15 mouse cellular contexts compared by ENCODE assay signal in the genomic region with DNA sequence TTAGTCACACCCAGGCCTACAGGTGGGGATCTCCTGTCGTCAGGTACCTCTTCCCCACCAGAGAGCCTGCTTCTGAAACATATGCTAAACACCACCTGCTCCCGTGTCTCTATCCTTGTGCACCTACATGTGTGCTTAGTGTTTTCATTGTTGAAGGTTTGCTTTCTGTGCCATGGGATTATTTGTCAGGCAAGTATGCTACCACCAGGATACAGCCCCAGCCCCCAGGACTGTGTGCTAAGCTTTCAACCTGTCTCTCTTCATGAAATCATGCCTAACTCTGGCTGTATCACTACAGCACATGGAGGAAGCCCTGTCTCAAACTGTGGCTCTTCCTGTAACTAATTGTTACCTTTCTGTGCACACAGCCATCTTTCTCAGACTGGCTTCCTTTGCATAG.
"Had no signal": no experiment of that assay in that cellular context is flagged by ENCODE, and none has a peak within 500 bp of the region (broad histone marks: within the 10 kb centered on the region; RNA-seq: fewer than 3 reads in every experiment).

No protein-coding gene starts in this region.

- DNase-seq: right cerebral cortex, adult 18-20 months; right cerebral cortex, postnatal 14 days; right cerebral cortex, postnatal 25 days; right cerebral cortex, postnatal 4 days; spleen, adult 18-20 months; thymus, adult 18-20 months; thymus, adult 2 months; thymus, postnatal 14 days; thymus, postnatal 25 days; thymus, postnatal 36 days; thymus, postnatal 4 days had no signal

- H3K27me3 ChIP-seq: neural tube, embryonic 13.5 days; neural tube, embryonic 15.5 days; stomach, embryonic 15.5 days had no signal

- H3K27ac ChIP-seq: neural tube, embryonic 15.5 days; stomach, embryonic 15.5 days; stomach, postnatal 0 days had no signal

- H3K4me2 ChIP-seq: neural tube, embryonic 13.5 days; neural tube, embryonic 15.5 days; stomach, embryonic 15.5 days had no signal

- H3K9me3 ChIP-seq: neural tube, embryonic 13.5 days; neural tube, embryonic 15.5 days; stomach, embryonic 15.5 days had no signal

- H3K36me3 ChIP-seq: neural tube, embryonic 13.5 days; neural tube, embryonic 15.5 days; stomach, embryonic 15.5 days had no signal

- H3K9ac ChIP-seq: neural tube, embryonic 13.5 days; neural tube, embryonic 15.5 days; stomach, embryonic 15.5 days had no signal

- H3K4me1 ChIP-seq: neural tube, embryonic 13.5 days; stomach, embryonic 15.5 days had no signal

- H3K4me3 ChIP-seq: neural tube, embryonic 13.5 days; neural tube, embryonic 15.5 days; stomach, embryonic 15.5 days had no signal
